Mouse (Mus musculus): ENCODE results near the gene Csde1. TPM values are rescaled to one million over a fixed set of nuclear protein-coding genes. Genes with fewer than 3 reads are reported as not detected.
A peak's percentile ranks its signal among the peaks of the same experiment; 100 is the strongest.

The Csde1 gene
- total and polyA plus RNA-seq, 3 experiments, result 65.3 to 591 (median 515) TPM

- 0 out of 2 replicates have a peak, but pooled peaks have one; percentile 1 for TF ChIP-seq CTCF (IDR thresholded peaks at IDR 0.05)
- TF ChIP-seq EP300 (IDR thresholded peaks at IDR 0.05; ENCODE audit: insufficient read depth, low read depth, low read length), result no peak
- TF ChIP-seq POLR2A (IDR thresholded peaks at IDR 0.05; ENCODE audit: insufficient read depth, low read depth, low read length), result no peak
- H3K27me3 ChIP-seq (ENCODE audit: control insufficient read depth, insufficient read depth, low read length), result no peaks in the 10 kb centered on the region
- DNase-seq, result no peak
- no peaks in the 10 kb centered on the region for H3K79me2 ChIP-seq (replicated peaks; ENCODE audit: control insufficient read depth, insufficient read depth, low read length)
- WGBS, result 94% methylated on average over 7 of the region's 7 CpGs
- H3K4me1 ChIP-seq (ENCODE audit: control insufficient read depth, insufficient read depth, low read length), result peaks cover 4% of the 10 kb centered on the region
- H3K27ac ChIP-seq, result no peak overlapping the region
- H3K9ac ChIP-seq (ENCODE audit: low read depth, low read length), result no peak overlapping the region
- intact Hi-C loops (cut with DNase I), result no loop called here
- H3K4me3 ChIP-seq, result no peak overlapping the region
- H3K36me3 ChIP-seq (ENCODE audit: control insufficient read depth, insufficient read depth, low read length), result peaks cover 9% of the 10 kb centered on the region
Observed at GRCm38 (mm10) chr3:103001595-103001994, 18.6 kb upstream of the Csde1 start.

DNA sequence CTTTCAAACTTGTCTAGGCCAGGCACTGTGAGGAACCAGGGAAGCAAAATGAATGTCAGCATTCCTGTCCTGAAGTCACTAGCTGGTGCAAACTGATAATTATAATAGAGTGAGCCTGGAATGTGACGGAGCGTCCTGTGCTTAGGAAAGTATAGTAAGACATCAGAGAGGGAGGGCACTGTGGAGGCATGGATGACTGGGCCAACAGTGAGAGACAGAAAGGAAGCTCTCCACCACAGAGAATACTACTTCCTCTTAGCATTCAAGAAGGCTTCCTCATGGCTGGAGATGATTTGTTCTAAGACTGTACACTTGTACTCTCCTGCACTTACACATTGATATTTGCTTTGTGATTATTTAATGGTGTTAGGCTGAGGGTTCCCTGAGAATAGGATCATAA lies 2.9 kb upstream of the Csde1 start:
- intact Hi-C loops (cut with DNase I), result no loop called here
- Histone ChIP-seq H3K9ac (ENCODE audit: low read depth, low read length) (no peak overlapping the region), H3K4me1 (ENCODE audit: control insufficient read depth, insufficient read depth, low read length) (peaks cover 5% of the 10 kb centered on the region), H3K27me3 (ENCODE audit: control insufficient read depth, insufficient read depth, low read length) (no peaks in the 10 kb centered on the region), H3K4me3 (no peak overlapping the region), H3K27ac (no peak overlapping the region), H3K36me3 (ENCODE audit: control insufficient read depth, insufficient read depth, low read length) (peaks cover 8% of the 10 kb centered on the region), H3K79me2 (replicated peaks; ENCODE audit: control insufficient read depth, insufficient read depth, low read length) (peaks cover 3% of the 10 kb centered on the region; the same call in 1 of the 2 replicates)
- 54% methylated on average over 2 of the region's 2 CpGs for WGBS
- DNase-seq, result peak in 1 of 2 experiments; percentile 13
- TF ChIP-seq CTCF (IDR thresholded peaks at IDR 0.05), result no peak
- no peak for TF ChIP-seq POLR2A (IDR thresholded peaks at IDR 0.05; ENCODE audit: insufficient read depth, low read depth, low read length)
- no peak for TF ChIP-seq EP300 (IDR thresholded peaks at IDR 0.05; ENCODE audit: insufficient read depth, low read depth, low read length)

GRCm38 (mm10) chr3:103019462-103019861 lies 764 bp upstream of the Csde1 start:
- peak in 1 of 2 experiments; percentile 25 for DNase-seq

GRCm38 (mm10) chr3:103020943-103021638 lies 865 bp downstream of the Csde1 start:
- Histone ChIP-seq H3K36me3 (ENCODE audit: control insufficient read depth, insufficient read depth, low read length) (peaks cover 19% of the 10 kb centered on the region), H3K4me1 (ENCODE audit: control insufficient read depth, insufficient read depth, low read length) (peaks cover 5% of the 10 kb centered on the region), H3K4me3 (peak overlapping the region; percentile 87), H3K27me3 (ENCODE audit: control insufficient read depth, insufficient read depth, low read length) (no peaks in the 10 kb centered on the region), H3K79me2 (replicated peaks; ENCODE audit: control insufficient read depth, insufficient read depth, low read length) (peaks cover 3% of the 10 kb centered on the region), H3K9ac (ENCODE audit: low read depth, low read length) (peak overlapping the region; percentile 83), H3K27ac (peak overlapping the region; percentile 98)
- intact Hi-C loops (cut with DNase I), result loop anchor here (2.0 to 10.0 kb wide), 3 partner anchors 38 to 264 kb away; partner anchors contain the start of genes Bcas2 and Nras
- TF ChIP-seq POLR2A (IDR thresholded peaks at IDR 0.05; ENCODE audit: insufficient read depth, low read depth, low read length), result no peak
- TF ChIP-seq EP300 (IDR thresholded peaks at IDR 0.05; ENCODE audit: insufficient read depth, low read depth, low read length), result 0 out of 2 replicates have a peak, but pooled peaks have one; percentile 22
- no peak for TF ChIP-seq CTCF (IDR thresholded peaks at IDR 0.05)
- DNase-seq, result peak; percentile 91 to 92
- under 1% methylated on average over 37 of the region's 37 CpGs for WGBS

More at GRCm38 (mm10) chr3:103019462-103019861, 764 bp upstream of the Csde1 start:
- intact Hi-C loops (cut with DNase I), result loop anchor here (1.0 kb wide), 1 partner anchor 23 kb away; no protein-coding TSS in a partner anchor
- no peak for TF ChIP-seq EP300 (IDR thresholded peaks at IDR 0.05; ENCODE audit: insufficient read depth, low read depth, low read length)
- no peak for TF ChIP-seq POLR2A (IDR thresholded peaks at IDR 0.05; ENCODE audit: insufficient read depth, low read depth, low read length)
- TF ChIP-seq CTCF (IDR thresholded peaks at IDR 0.05), result no peak
- peaks cover 3% of the 10 kb centered on the region; the same call in 1 of the 2 replicates for H3K79me2 ChIP-seq (replicated peaks; ENCODE audit: control insufficient read depth, insufficient read depth, low read length)
- H3K4me3 ChIP-seq, result peak overlapping the region; percentile 87
- peaks cover 5% of the 10 kb centered on the region for H3K4me1 ChIP-seq (ENCODE audit: control insufficient read depth, insufficient read depth, low read length)
- no peaks in the 10 kb centered on the region for H3K27me3 ChIP-seq (ENCODE audit: control insufficient read depth, insufficient read depth, low read length)
- no peak overlapping the region for H3K9ac ChIP-seq (ENCODE audit: low read depth, low read length)
- H3K36me3 ChIP-seq (ENCODE audit: control insufficient read depth, insufficient read depth, low read length), result peaks cover 10% of the 10 kb centered on the region
- 66% methylated on average over 2 of the region's 2 CpGs for WGBS
- H3K27ac ChIP-seq, result peak overlapping the region; percentile 98

DNA sequence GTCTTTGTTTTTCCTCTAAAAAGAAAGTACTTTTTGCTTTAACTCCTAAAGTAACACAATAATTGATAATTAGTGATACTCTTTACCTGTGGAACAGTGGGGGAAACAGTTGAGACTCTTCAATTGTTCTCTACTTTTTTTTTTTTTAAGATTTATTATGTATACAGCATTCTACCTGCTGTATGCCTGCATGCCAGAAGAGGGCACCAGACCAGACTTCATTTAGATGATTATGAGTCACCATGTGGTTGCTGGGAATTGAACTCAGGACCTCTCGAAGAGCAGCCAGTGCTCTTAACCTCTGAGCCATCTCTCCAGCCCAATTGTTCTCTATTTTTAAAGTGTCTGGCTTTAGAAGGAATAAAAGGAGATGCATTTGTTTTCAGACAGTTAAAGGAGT lies 5.9 kb downstream of the Csde1 start:
- DNase-seq, result no peak
- Histone ChIP-seq H3K4me1 (ENCODE audit: control insufficient read depth, insufficient read depth, low read length) (peaks cover 5% of the 10 kb centered on the region), H3K79me2 (replicated peaks; ENCODE audit: control insufficient read depth, insufficient read depth, low read length) (peaks cover 14% of the 10 kb centered on the region), H3K27ac (no peak overlapping the region), H3K4me3 (no peak overlapping the region), H3K9ac (ENCODE audit: low read depth, low read length) (no peak overlapping the region), H3K36me3 (ENCODE audit: control insufficient read depth, insufficient read depth, low read length) (peaks cover 46% of the 10 kb centered on the region), H3K27me3 (ENCODE audit: control insufficient read depth, insufficient read depth, low read length) (no peaks in the 10 kb centered on the region)
- intact Hi-C loops (cut with DNase I), result loop anchor here (10.0 kb wide), 1 partner anchor 259 kb away; no protein-coding TSS in a partner anchor
- peak; percentile 61 for TF ChIP-seq CTCF (IDR thresholded peaks at IDR 0.05)
- TF ChIP-seq EP300 (IDR thresholded peaks at IDR 0.05; ENCODE audit: insufficient read depth, low read depth, low read length), result no peak
- no peak for TF ChIP-seq POLR2A (IDR thresholded peaks at IDR 0.05; ENCODE audit: insufficient read depth, low read depth, low read length)
- WGBS, result 75% methylated on average over 1 of the region's 1 CpGs

DNA sequence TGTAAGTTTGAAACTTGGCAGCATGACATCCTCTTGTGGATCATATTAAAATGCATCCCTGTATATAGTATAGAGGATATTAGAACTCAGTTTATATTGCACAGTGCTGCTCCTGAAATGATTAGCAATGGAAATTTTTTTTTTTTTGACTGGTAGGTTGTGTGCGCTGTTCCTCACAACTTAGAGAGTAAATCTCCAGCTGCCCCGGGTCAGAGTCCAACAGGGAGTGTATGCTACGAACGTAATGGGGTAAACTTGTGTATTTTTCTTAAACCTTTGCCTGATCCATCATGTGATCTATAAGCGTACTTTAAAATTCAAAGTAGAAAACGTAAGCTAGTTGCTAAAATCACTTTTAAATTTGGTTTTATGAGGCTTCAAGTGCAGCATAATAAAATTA lies 20.1 kb downstream of the Csde1 start:
- WGBS, result 91% methylated on average over 6 of the region's 6 CpGs

More for the DNA sequence above, 20.1 kb downstream of the Csde1 start:
- intact Hi-C loops (cut with DNase I), result no loop called here
- TF ChIP-seq POLR2A (IDR thresholded peaks at IDR 0.05; ENCODE audit: insufficient read depth, low read depth, low read length) (no peak), CTCF (IDR thresholded peaks at IDR 0.05) (no peak), EP300 (IDR thresholded peaks at IDR 0.05; ENCODE audit: insufficient read depth, low read depth, low read length) (no peak)
- Histone ChIP-seq H3K27me3 (ENCODE audit: control insufficient read depth, insufficient read depth, low read length) (no peaks in the 10 kb centered on the region), H3K79me2 (replicated peaks; ENCODE audit: control insufficient read depth, insufficient read depth, low read length) (peaks cover 1% of the 10 kb centered on the region; the same call in 1 of the 2 replicates), H3K9ac (ENCODE audit: low read depth, low read length) (no peak overlapping the region), H3K4me3 (no peak overlapping the region), H3K36me3 (ENCODE audit: control insufficient read depth, insufficient read depth, low read length) (peaks cover 18% of the 10 kb centered on the region), H3K4me1 (ENCODE audit: control insufficient read depth, insufficient read depth, low read length) (no peaks in the 10 kb centered on the region; the same call in 1 of the 2 replicates), H3K27ac (no peak overlapping the region)
- no peak for DNase-seq
